Mouse (Mus musculus) effector memory CD4-positive, alpha-beta T cell, adult 7 months (primary cell): ENCODE measurements around the gene Hoxc10. TPM values are rescaled to one million over a fixed set of nuclear protein-coding genes. Genes with fewer than 3 reads are reported as not detected.

Source experiments
- polyA plus RNA-seq: library from polyadenylated mRNA; unstranded; fragments of 100-300 nt; shearing (Covaris generic); gene quantifications from one replicate; pipeline ENCODE4 v1.2.1, GENCODE M21; 2017

Hoxc10 gene
- 0.20 TPM for polyA plus RNA-seq

GRCm38 (mm10) chr15:102966776-102967311 is at the start of gene Hoxc10:
Hoxc10 (plus strand) TSS chr15:102966796.

GRCm38 (mm10) chr15:102921053-102922011 is 45.3 kb upstream of the Hoxc10 start, which contains the start of gene Hoxc13:
Hoxc13 (plus strand) TSS chr15:102921103.

GRCm38 (mm10) chr15:102936279-102936972 is 30.2 kb upstream of the Hoxc10 start, which contains the start of gene Hoxc12:
Hoxc12 (plus strand) TSS chr15:102936757.

GRCm38 (mm10) chr15:102954192-102955006 is 12.2 kb upstream of the Hoxc10 start, which contains the start of gene Hoxc11:
Hoxc11 (plus strand) TSS chr15:102954427.

GRCm38 (mm10) chr15:102967312-102967510 is 615 bp downstream of the Hoxc10 start, which contains the start of gene Hoxc5:
Hoxc5 (plus strand) TSS chr15:102967443.

GRCm38 (mm10) chr15:102976171-102976570 is 9.6 kb downstream of the Hoxc10 start, which contains the start of gene Hoxc9:
Hoxc9 (plus strand) TSS chr15:102976439.

GRCm38 (mm10) chr15:102990461-102991397 is 24.1 kb downstream of the Hoxc10 start, which contains the start of gene Hoxc8:
Hoxc8 (plus strand) TSS chr15:102990607.

GRCm38 (mm10) chr15:102997939-102998355 is 31.4 kb downstream of the Hoxc10 start, which contains the start of gene Hoxc6:
Hoxc6 (plus strand) TSS chr15:102998257.

GRCm38 (mm10) chr15:103018636-103019035 is 52.0 kb downstream of the Hoxc10 start, which contains the start of gene Hoxc4:
Hoxc4 (plus strand) TSS chr15:103018934.

Other genes starting within 250 kb of the Hoxc10 start
- 19.1 TPM for gene Calcoco1, start 244.6 kb upstream of the Hoxc10 start, polyA plus RNA-seq
- gene Hoxc13, start 45.7 kb upstream of the Hoxc10 start, polyA plus RNA-seq = 0.15 TPM
- not detected for gene Hoxc12, start 30.0 kb upstream of the Hoxc10 start, polyA plus RNA-seq
- not detected for gene Hoxc11, start 12.4 kb upstream of the Hoxc10 start, polyA plus RNA-seq
- gene Hoxc5, start 647 bp downstream of the Hoxc10 start, polyA plus RNA-seq = not detected
- not detected for gene Hoxc9, start 9.6 kb downstream of the Hoxc10 start, polyA plus RNA-seq
- not detected for gene Hoxc8, start 23.8 kb downstream of the Hoxc10 start, polyA plus RNA-seq
- not detected for gene Hoxc6, start 31.5 kb downstream of the Hoxc10 start, polyA plus RNA-seq
- not detected for gene Hoxc4, start 52.1 kb downstream of the Hoxc10 start, polyA plus RNA-seq
- gene Smug1, start 200.3 kb downstream of the Hoxc10 start, polyA plus RNA-seq = 4.1 TPM